Mouse (Mus musculus): Measurements from ENCODE around the gene Cyp4f16. TPM values are rescaled to one million over a fixed set of nuclear protein-coding genes. Genes with fewer than 3 reads are reported as not detected.
"Not testable (repeated sequence)": the region's sequence is repeated elsewhere in the genome, so short reads cannot be mapped to it uniquely, and the experiment has no call there.

Gene Cyp4f16
- polyA plus RNA-seq (2015; fragmentation: Nextera tagmentation; extraction: Ambion mirVana) = 24.5 and 27.5 TPM in 2 replicates

DNA sequence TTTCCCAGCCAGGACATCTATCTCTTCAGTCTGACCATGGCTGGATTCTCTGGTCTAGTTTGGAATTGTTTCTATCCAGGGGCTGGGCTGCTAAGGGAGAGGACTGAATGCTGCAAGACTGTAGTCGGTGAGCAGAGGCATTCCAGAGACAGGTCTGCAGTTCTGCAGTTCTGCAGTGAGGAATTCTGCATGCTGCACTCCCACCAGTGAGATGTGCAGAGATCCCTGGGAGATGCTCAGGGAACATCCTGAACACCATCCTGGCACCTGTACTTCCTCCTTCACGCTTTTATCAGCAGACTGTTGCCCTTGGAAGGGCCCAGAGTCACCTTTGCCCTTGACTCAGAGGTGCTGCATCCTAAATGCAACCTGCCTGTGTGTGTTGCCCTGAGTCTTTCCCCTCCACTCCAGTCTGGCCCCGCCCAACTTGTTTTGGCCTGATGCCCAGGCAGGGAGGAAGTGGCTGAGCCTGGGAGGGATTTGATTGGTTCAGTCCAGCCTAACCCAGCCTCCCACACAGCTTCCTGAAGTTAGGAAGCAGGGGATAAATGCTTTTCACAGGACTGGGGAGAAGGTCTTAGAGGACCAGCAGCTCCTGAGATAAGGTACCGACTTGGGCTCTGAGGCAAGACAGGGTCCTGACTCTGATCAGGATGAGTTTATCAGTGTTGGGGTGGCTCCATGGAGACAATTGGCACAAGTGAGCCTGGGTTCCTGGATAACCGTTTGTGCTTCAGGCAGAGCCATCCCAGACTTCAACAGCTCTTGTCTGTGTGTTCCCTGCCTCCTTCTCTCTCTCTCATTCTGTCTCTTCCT, at the start of gene Cyp4f16:
Gene Cyp4f16, plus strand, starts transcription at position 508 of the 816 bp plus-strand sequence.
- Histone ChIP-seq H3K4me3 (ENCODE audit: low read length) (peak within 1 kb of the TSS; percentile 55), H3K4me2 (replicated peaks; ENCODE audit: low read depth, low read length) (peak within 1 kb of the TSS; percentile 56), H3K9ac (replicated peaks; ENCODE audit: low read length) (peak within 1 kb of the TSS; percentile 64), H3K27ac (ENCODE audit: low read length) (0 out of 2 replicates have a peak within 1 kb of the TSS, but pooled peaks have one; percentile 25)
- peak; percentile 95 for ATAC-seq (ENCODE audit: low FRiP score, low TSS enrichment)
- WGBS = 8% methylated on average over 5 of the region's 5 CpGs
- H3K27me3 ChIP-seq (ENCODE audit: insufficient read depth, low read length); H3K36me3 ChIP-seq (ENCODE audit: insufficient read depth, low read length); H3K4me1 ChIP-seq (ENCODE audit: insufficient read depth, low read length); H3K9me3 ChIP-seq (ENCODE audit: low read length): not testable (repeated sequence)

DNA sequence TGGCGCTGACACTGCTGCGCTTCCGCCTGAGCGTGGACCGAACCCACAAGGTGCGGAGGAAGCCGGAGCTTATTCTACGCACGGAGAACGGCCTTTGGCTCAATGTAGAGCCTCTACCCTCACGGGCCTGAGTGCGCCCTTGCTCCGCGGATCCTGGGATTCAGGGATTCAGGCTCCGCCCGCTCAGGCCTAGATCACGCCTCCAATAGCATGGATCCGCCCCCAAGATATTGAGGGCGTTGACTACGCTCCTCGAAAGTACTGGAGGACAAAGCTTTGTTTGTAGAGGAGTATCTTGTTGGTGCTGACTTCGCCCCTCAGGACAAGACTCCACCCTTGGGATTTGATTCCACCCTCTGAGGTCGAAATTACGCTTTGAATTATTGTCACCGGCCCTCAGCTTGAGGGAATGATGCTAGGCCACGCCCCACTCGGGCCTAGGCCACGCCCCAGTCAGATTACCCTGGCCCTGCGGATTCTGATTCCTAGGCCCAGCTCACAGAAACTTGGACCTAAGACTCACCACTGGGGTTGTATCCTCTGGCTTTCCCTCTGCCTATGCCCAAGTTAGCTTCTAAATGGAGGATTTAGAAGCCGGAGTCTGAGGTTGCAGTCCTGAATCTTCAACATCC, 43.9 kb upstream of the Cyp4f16 start:
- peaks cover 5% of the 10 kb centered on the region; the same call in 1 of the 2 replicates for H3K27me3 ChIP-seq (ENCODE audit: insufficient read depth, low read length)
- H3K36me3 ChIP-seq (ENCODE audit: insufficient read depth, low read length) = no peaks in the 10 kb centered on the region
- peaks cover 6% of the 10 kb centered on the region for H3K4me1 ChIP-seq (ENCODE audit: insufficient read depth, low read length)
- H3K9ac ChIP-seq (replicated peaks; ENCODE audit: low read length) = peak overlapping the region; percentile 64
- no peak overlapping the region for H3K27ac ChIP-seq (ENCODE audit: low read length)
- 12% methylated on average over 30 of the region's 30 CpGs for WGBS
- H3K4me2 ChIP-seq (replicated peaks; ENCODE audit: low read depth, low read length) = peak overlapping the region; percentile 61
- H3K9me3 ChIP-seq (ENCODE audit: low read length) = no peaks in the 10 kb centered on the region; the same call in none of the 2 replicates
- ATAC-seq (ENCODE audit: low FRiP score, low TSS enrichment) = peak; percentile 82
- peak overlapping the region; percentile 44 for H3K4me3 ChIP-seq (ENCODE audit: low read length)

DNA sequence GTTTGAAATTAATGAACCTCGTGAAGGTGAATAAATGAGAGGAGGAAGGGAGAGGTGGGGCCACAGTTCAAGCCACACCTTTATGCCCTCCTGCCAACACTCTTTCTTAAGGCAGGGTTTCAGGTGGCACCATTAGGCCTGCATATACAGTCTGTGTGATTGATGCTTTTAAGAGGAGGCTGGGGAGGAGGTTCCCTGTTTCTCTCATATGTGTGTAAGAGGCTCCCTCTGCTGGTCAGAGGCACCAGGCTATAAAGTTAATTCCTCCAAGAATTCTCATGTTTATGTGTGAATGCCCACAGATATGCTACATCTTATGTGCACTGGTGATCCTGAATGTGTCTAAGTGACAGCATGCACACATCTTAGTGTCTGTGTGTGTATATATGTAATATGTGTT, 41.8 kb upstream of the Cyp4f16 start:
- peak; percentile 77 for ATAC-seq (ENCODE audit: low FRiP score, low TSS enrichment)

DNA sequence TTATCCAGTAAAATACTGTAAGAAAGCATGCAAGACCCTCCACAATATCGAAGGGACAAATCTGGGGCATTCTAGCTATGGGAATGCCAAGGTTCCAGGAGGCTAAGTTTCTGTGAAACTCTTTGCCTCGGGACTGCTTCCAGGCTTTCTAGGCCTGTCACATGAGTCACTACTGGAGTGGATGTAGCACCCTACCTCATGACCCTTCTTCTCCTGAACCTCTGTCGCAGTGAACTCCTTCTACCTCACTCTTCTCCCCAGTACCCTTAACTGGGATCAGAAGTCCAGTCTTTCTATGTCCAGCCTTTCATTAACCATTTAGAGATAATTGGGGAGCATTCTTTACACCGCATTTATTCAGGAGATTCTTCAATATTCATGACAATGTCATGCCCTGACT, 35.8 kb upstream of the Cyp4f16 start:
- not testable (repeated sequence) for H3K4me2 ChIP-seq (replicated peaks; ENCODE audit: low read depth, low read length); H3K9me3 ChIP-seq (ENCODE audit: low read length); H3K4me1 ChIP-seq (ENCODE audit: insufficient read depth, low read length); H3K27me3 ChIP-seq (ENCODE audit: insufficient read depth, low read length); H3K4me3 ChIP-seq (ENCODE audit: low read length); H3K36me3 ChIP-seq (ENCODE audit: insufficient read depth, low read length); H3K27ac ChIP-seq (ENCODE audit: low read length); ATAC-seq (ENCODE audit: low FRiP score, low TSS enrichment); H3K9ac ChIP-seq (replicated peaks; ENCODE audit: low read length)
- WGBS = 81% methylated on average over 4 of the region's 4 CpGs

More for the DNA sequence above, 41.8 kb upstream of the Cyp4f16 start:
- no peak overlapping the region for H3K4me2 ChIP-seq (replicated peaks; ENCODE audit: low read depth, low read length)
- no peak overlapping the region for H3K4me3 ChIP-seq (ENCODE audit: low read length)
- no peaks in the 10 kb centered on the region for H3K36me3 ChIP-seq (ENCODE audit: insufficient read depth, low read length)
- H3K27me3 ChIP-seq (ENCODE audit: insufficient read depth, low read length) = peaks cover 5% of the 10 kb centered on the region; the same call in 1 of the 2 replicates
- H3K9me3 ChIP-seq (ENCODE audit: low read length) = no peaks in the 10 kb centered on the region; the same call in none of the 2 replicates
- WGBS = 19% methylated on average over 1 of the region's 1 CpGs
- H3K4me1 ChIP-seq (ENCODE audit: insufficient read depth, low read length) = peaks cover 6% of the 10 kb centered on the region
- H3K9ac ChIP-seq (replicated peaks; ENCODE audit: low read length) = no peak overlapping the region
- H3K27ac ChIP-seq (ENCODE audit: low read length) = no peak overlapping the region

DNA sequence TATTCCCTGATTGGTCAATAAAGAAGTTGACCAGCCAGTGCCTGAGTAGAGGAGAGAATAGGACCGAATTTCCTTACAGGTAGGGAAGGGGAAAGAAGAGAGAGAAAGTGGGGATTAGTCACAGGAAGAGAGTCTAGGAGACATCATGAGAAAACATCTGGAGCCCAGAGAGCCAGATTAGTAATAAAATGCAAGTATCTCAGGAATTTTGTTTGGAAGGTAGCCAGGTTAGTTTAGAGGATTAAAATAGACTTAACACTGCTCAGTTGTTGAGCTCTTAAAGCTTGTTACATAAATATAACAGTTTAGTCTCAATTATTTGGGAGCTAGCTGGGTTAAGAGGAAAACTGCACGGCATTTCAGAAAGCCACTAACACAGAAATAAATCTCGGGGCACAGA, 35.3 kb upstream of the Cyp4f16 start:
- Histone ChIP-seq H3K9ac (replicated peaks; ENCODE audit: low read length) (no peak overlapping the region), H3K4me1 (ENCODE audit: insufficient read depth, low read length) (0 out of 2 replicates have a peak, but pooled peaks cover 5% of the 10 kb centered on the region), H3K36me3 (ENCODE audit: insufficient read depth, low read length) (no peaks in the 10 kb centered on the region), H3K4me2 (replicated peaks; ENCODE audit: low read depth, low read length) (no peak overlapping the region), H3K27me3 (ENCODE audit: insufficient read depth, low read length) (no peaks in the 10 kb centered on the region), H3K9me3 (ENCODE audit: low read length) (no peaks in the 10 kb centered on the region), H3K27ac (ENCODE audit: low read length) (no peak overlapping the region), H3K4me3 (ENCODE audit: low read length) (no peak overlapping the region)
- 75% methylated on average over 3 of the region's 3 CpGs for WGBS
- no peak for ATAC-seq (ENCODE audit: low FRiP score, low TSS enrichment)

DNA sequence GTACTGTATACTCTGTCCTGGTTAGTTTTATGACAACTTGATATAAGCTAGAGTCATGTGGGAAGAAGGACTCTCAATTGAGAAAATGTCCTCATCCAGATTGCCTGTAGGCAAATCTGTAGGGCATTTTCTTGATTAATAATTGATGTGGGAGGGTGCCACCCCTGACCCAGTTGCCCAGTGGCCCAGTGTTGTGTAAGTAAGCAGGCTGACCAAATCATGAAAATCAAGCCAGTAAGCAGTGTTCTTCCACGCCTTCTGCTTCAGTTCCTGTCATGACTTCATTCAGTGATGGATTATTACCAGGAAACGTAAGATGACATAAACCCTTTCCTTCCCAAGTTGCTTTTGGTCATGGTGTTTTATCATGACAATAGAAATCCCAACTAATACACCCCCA, 33.2 kb upstream of the Cyp4f16 start:
- no peak overlapping the region for H3K4me3 ChIP-seq (ENCODE audit: low read length)
- H3K9ac ChIP-seq (replicated peaks; ENCODE audit: low read length) = no peak overlapping the region
- H3K4me2 ChIP-seq (replicated peaks; ENCODE audit: low read depth, low read length) = no peak overlapping the region
- H3K4me1 ChIP-seq (ENCODE audit: insufficient read depth, low read length) = peaks cover 14% of the 10 kb centered on the region
- no peaks in the 10 kb centered on the region for H3K27me3 ChIP-seq (ENCODE audit: insufficient read depth, low read length)
- no peak for ATAC-seq (ENCODE audit: low FRiP score, low TSS enrichment)
- no peak overlapping the region for H3K27ac ChIP-seq (ENCODE audit: low read length)
- no peaks in the 10 kb centered on the region for H3K36me3 ChIP-seq (ENCODE audit: insufficient read depth, low read length)
- H3K9me3 ChIP-seq (ENCODE audit: low read length) = no peaks in the 10 kb centered on the region
- WGBS = 53% methylated on average over 2 of the region's 2 CpGs

DNA sequence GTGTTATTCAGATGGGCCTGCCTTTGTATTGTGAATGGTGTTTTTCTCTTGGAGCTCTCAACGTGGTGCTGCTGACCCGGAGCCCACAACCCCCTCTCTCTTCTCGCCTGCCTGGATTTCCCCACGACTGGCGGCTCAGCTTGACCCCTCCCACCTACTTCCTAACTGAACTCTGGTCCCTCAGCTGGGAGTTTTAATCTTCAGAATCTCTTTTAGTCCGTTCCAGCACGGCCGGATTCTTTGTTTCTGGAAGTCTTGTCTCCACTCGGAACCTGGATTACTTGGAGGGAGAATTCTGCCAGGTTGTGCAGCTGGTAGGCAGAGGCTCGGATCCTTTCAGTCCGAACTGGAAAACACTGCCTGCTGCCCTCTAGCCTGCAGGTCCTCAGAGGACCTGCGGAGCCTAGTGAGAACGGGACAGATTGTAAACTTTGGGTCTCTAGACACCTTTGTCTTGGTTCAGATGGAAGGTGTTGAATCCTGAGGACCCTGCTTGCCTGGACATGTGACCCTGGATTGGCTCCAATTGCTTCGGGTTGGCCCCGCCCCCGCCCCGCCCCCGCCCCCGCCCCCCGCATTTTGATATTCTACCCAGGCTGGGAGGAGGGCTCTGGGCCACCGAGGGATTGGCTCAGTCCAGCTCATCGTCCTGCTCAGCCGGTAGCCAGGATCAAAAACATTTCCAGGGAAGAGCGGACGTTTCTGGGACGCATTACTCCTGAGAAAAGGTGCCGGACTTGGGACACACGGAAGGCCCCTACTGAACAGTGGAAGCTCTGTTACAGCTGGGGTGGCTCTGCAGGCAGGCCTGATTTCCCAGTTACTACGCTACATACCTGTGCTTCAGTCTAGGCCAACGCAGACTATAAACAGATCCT, 30.3 kb upstream of the Cyp4f16 start, which contains the start of gene Cyp4f17:
Gene Cyp4f17, plus strand, starts transcription at position 200 of the 878 bp plus-strand sequence.
- peak within 1 kb of the TSS; percentile 81 for H3K27ac ChIP-seq (ENCODE audit: low read length)
- H3K36me3 ChIP-seq (ENCODE audit: insufficient read depth, low read length) = peaks cover 6% of the 10 kb centered on the region
- peaks cover 14% of the 10 kb centered on the region for H3K4me1 ChIP-seq (ENCODE audit: insufficient read depth, low read length)
- H3K9me3 ChIP-seq (ENCODE audit: low read length) = no peaks in the 10 kb centered on the region
- peak within 1 kb of the TSS; percentile 53 for H3K4me3 ChIP-seq (ENCODE audit: low read length)
- peak; percentile 96 for ATAC-seq (ENCODE audit: low FRiP score, low TSS enrichment)
- H3K27me3 ChIP-seq (ENCODE audit: insufficient read depth, low read length) = no peaks in the 10 kb centered on the region
- peak within 1 kb of the TSS; percentile 81 for H3K4me2 ChIP-seq (replicated peaks; ENCODE audit: low read depth, low read length)
- H3K9ac ChIP-seq (replicated peaks; ENCODE audit: low read length) = peak within 1 kb of the TSS; percentile 71
- under 1% methylated on average over 30 of the region's 30 CpGs for WGBS

DNA sequence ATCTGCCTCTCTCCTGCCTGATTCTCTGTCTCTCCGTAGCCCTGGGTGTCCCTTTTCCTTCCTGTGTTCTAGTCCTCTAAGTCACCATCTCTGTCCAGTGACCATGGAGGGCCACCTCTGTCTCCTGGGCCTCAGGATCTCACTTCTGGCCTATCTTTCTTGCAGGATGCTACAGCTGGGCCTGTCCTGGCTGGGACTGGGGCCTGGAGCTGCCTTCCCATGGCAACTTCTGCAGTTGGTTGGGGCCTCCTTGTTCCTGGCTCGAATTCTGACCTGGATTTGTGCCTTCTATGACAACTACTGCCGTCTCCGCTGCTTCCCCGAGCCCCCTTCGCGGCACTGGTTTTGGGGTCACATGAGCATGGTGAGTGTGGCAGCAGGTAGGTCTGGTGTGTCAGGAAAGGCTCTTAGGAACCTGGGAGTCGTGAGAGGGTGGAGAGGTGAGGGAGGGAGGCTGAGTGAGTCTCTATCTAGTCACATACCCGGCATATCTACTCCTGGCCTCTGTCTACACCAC, 29.6 kb upstream of the Cyp4f16 start:
- Histone ChIP-seq H3K4me1 (ENCODE audit: insufficient read depth, low read length) (peaks cover 14% of the 10 kb centered on the region), H3K4me2 (replicated peaks; ENCODE audit: low read depth, low read length) (peak overlapping the region; percentile 81), H3K27me3 (ENCODE audit: insufficient read depth, low read length) (no peaks in the 10 kb centered on the region), H3K9ac (replicated peaks; ENCODE audit: low read length) (peak overlapping the region; percentile 71), H3K27ac (ENCODE audit: low read length) (peak overlapping the region; percentile 34; the same call in 1 of the 2 replicates), H3K36me3 (ENCODE audit: insufficient read depth, low read length) (peaks cover 6% of the 10 kb centered on the region), H3K9me3 (ENCODE audit: low read length) (no peaks in the 10 kb centered on the region), H3K4me3 (ENCODE audit: low read length) (peak overlapping the region; percentile 53)
- no peak; the same call in 1 of the 2 replicates for ATAC-seq (ENCODE audit: low FRiP score, low TSS enrichment)
- 37% methylated on average over 9 of the region's 9 CpGs for WGBS

DNA sequence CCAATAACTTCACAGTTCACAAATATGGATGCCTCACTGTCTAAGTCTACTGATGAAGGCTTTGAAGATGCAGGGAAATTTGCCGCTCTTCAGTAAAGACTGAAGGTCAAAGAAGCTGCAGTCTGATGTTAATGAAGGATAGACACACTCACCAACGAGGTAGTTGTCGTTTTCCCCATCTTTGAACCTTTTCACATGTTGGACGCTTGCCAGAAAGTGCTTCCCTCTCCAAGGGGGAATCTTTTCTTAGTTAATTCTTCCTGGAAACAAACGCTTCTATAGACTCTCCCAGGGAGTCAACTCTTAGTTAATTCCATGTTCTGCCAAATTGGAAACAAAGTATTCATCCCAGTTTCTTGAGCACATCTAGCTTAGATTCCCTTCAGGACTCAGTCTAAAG, 20.2 kb upstream of the Cyp4f16 start:
- H3K4me3 ChIP-seq (ENCODE audit: low read length) = no peak overlapping the region
- H3K36me3 ChIP-seq (ENCODE audit: insufficient read depth, low read length) = no peaks in the 10 kb centered on the region
- no peak overlapping the region for H3K27ac ChIP-seq (ENCODE audit: low read length)
- no peak overlapping the region for H3K9ac ChIP-seq (replicated peaks; ENCODE audit: low read length)
- H3K9me3 ChIP-seq (ENCODE audit: low read length) = no peaks in the 10 kb centered on the region
- H3K4me2 ChIP-seq (replicated peaks; ENCODE audit: low read depth, low read length) = no peak overlapping the region
- no peaks in the 10 kb centered on the region for H3K4me1 ChIP-seq (ENCODE audit: insufficient read depth, low read length)
- 83% methylated on average over 5 of the region's 5 CpGs for WGBS
- no peaks in the 10 kb centered on the region for H3K27me3 ChIP-seq (ENCODE audit: insufficient read depth, low read length)
- ATAC-seq (ENCODE audit: low FRiP score, low TSS enrichment) = no peak
